In genomic region chr5:24750321-24751304, GRCm38 (mm10) we compare ENCODE assay signal across 8 mouse cellular contexts. TPM values are rescaled to one million over a fixed set of nuclear protein-coding genes. Genes with fewer than 3 reads are reported as not detected.
A peak's percentile ranks its signal among the peaks of the same experiment; 100 is the strongest.
DNase-seq lines count a peak whose midpoint lies in the region; ATAC-seq lines count a peak whose summit lies in the region.

No protein-coding gene starts in this region.

- ATAC-seq in granulocyte monocyte progenitor cell, adult 5-6 weeks (replicated peaks; ENCODE audit: poor library complexity, severe bottlenecking) = peak; percentile 76
- ATAC-seq in midbrain, embryonic 11.5 days (ENCODE audit: low FRiP score) = peak; percentile 81

- H3K36me3 ChIP-seq in midbrain, embryonic 11.5 days (ENCODE audit: control insufficient read depth, insufficient read depth, low read length) = no peaks in the 10 kb centered on the region

- no peaks in the 10 kb centered on the region for H3K27me3 ChIP-seq in midbrain, embryonic 11.5 days (ENCODE audit: control insufficient read depth, insufficient read depth, low read length)

- peak overlapping the region; percentile 62 for H3K4me3 ChIP-seq in midbrain, embryonic 11.5 days (ENCODE audit: low read depth, low read length)

- peak; percentile 75 to 84 for DNase-seq in spleen, adult 18-20 months
- no peak for DNase-seq in spleen, adult 12 weeks (ENCODE audit: low spot score)
- peak; percentile 97 for DNase-seq in embryo, embryonic 9.5 days (ENCODE audit: extremely low spot score)
- DNase-seq in kidney, adult 11 months = peak; percentile 77
- DNase-seq in left cerebral cortex, postnatal 4 days = peak; percentile 92
- DNase-seq in midbrain, embryonic 11.5 days (ENCODE audit: low spot score, missing footprints) = peak; percentile 100
- peak; percentile 91 for DNase-seq in right cerebral cortex, postnatal 4 days

- intact Hi-C loops in left cerebral cortex, postnatal 4 days (cut with DNase I) = no loop called here

- WGBS in midbrain, embryonic 11.5 days = under 1% methylated on average over 51 of the region's 59 CpGs

- no peaks in the 10 kb centered on the region for H3K9me3 ChIP-seq in midbrain, embryonic 11.5 days (ENCODE audit: control insufficient read depth, low read length)

- H3K9ac ChIP-seq in midbrain, embryonic 11.5 days (ENCODE audit: low read length) = peak overlapping the region; percentile 83

- H3K27ac ChIP-seq in midbrain, embryonic 11.5 days (ENCODE audit: low read depth, low read length) = peak overlapping the region; percentile 14; the same call in 1 of the 2 replicates

- peak overlapping the region; percentile 98 for H3K4me2 ChIP-seq in midbrain, embryonic 11.5 days

- peaks cover 11% of the 10 kb centered on the region for H3K4me1 ChIP-seq in midbrain, embryonic 11.5 days (ENCODE audit: control insufficient read depth, insufficient read depth, low read length)

RNA-seq across cellular contexts. Expression of gene Crygn, which starts 7.2 kb away (rescaled TPM):
- not detected in 2 replicates for total RNA-seq in granulocyte monocyte progenitor cell, adult 5-6 weeks (2014; fragmentation: Nextera tagmentation)
- total RNA-seq in granulocyte monocyte progenitor cell, adult 5-6 weeks (2017) = not detected in 2 replicates
- 1 to 10 TPM in 1 of 2 experiments, not detected in 1; 3.9 TPM for total RNA-seq in left cerebral cortex, postnatal 4 days (2021)
- polyA plus RNA-seq in midbrain, embryonic 11.5 days (2014; fragmentation: Nextera tagmentation; extraction: Ambion mirVana) = 0.68 and 1.2 TPM in 2 replicates

RNA-seq across cellular contexts. Expression of gene Wdr86, which starts 20.1 kb away (rescaled TPM):
- total RNA-seq in granulocyte monocyte progenitor cell, adult 5-6 weeks (2014; fragmentation: Nextera tagmentation) = 1.5 and 2.2 TPM in 2 replicates
- total RNA-seq in granulocyte monocyte progenitor cell, adult 5-6 weeks (2017) = not detected in 2 replicates
- 1 to 10 TPM; 2.6 to 3.3 TPM for total RNA-seq in left cerebral cortex, postnatal 4 days (2021)
- polyA plus RNA-seq in midbrain, embryonic 11.5 days (2014; fragmentation: Nextera tagmentation; extraction: Ambion mirVana) = 8.7 and 10.3 TPM in 2 replicates
